ENCODE assay signal across 13 mouse cellular contexts in the genomic region with DNA sequence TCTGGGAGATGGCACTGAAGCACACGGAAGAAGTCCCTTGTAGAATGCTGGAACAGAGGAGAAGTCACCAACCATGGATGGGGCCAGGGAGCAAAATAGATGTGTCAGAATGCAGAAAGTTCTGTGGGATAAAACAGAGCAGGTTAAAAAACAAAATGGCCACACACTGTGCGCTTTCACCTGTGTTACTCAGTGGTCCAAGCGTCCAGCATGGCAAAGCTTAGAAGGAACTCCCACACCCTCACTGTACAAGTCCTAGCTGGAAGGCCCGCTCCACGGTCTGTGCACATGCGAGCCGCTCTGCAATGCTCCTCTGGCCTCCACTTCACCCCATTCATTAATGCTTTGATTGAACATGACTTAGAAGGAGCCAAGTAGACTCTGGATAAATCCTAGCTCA.
A peak's percentile ranks its signal among the peaks of the same experiment; 100 is the strongest.
DNase-seq lines count a peak whose midpoint lies in the region.
"Had no signal": no experiment of that assay in that cellular context is flagged by ENCODE, and none has a peak within 500 bp of the region (broad histone marks: within the 10 kb centered on the region; RNA-seq: fewer than 3 reads in every experiment).

No protein-coding gene starts in this region.

- peak; percentile 1 for DNase-seq in adrenal gland, postnatal 14 days
- DNase-seq in adrenal gland, postnatal 10 days, result no peak
- peak; percentile 76 for DNase-seq in heart, adult 11 months
- DNase-seq in heart, postnatal 25 days (ENCODE audit: low spot score), result no peak
- peak; percentile 2 for DNase-seq in ovary, postnatal 36 days (ENCODE audit: low spot score)
- DNase-seq in ovary, adult 18-20 months (ENCODE audit: low spot score), result no peak
- DNase-seq in urinary bladder, postnatal 14 days (ENCODE audit: low spot score), result peak; percentile 0
- DNase-seq in urinary bladder, postnatal 25 days (ENCODE audit: low spot score), result no peak
- DNase-seq: adrenal gland, adult 8-10 months; cerebellum, adult 11 months; cerebellum, adult 2 months; cerebellum, adult 9-11 months; heart, postnatal 36 days had no signal

- intact Hi-C loops in heart, postnatal 25 days (cut with DNase I), result no loop called here

Comparison
In these comparisons a context has a peak if more than half of its experiments do, and no peak if none do; other contexts are left out.
1. DNase-seq: peak in adrenal gland, postnatal 14 days (single experiment), heart, adult 11 months (single experiment), ovary, postnatal 36 days (single experiment) and urinary bladder, postnatal 14 days (single experiment); none in adrenal gland, postnatal 10 days (single experiment), heart, postnatal 25 days (single experiment), ovary, adult 18-20 months (single experiment) and urinary bladder, postnatal 25 days (single experiment).